Mouse (Mus musculus) MEL (cell line): Measurements from ENCODE around the gene Tmem50b. TPM values are rescaled to one million over a fixed set of nuclear protein-coding genes. Genes with fewer than 3 reads are reported as not detected.

Experiments
- DNase-seq: peaks from one replicate; pipeline ENCODE4 v3.0.0; 2011; ENCODE audit warnings: low read depth, low spot score
- H3K27ac ChIP-seq: 2 replicates; pipeline ENCODE4 v1.5.1; 2012; ENCODE audit warnings: low read depth, mild to moderate bottlenecking, control low read depth, low read length, moderate library complexity; ENCODE audit not compliant: control insufficient read depth
- H3K27me3 ChIP-seq, 2 experiments: fragments of 150-350 bp in 1 of 2; sonication (generic) in 1 of 2; 2 replicates each; pipeline ENCODE4 v1.6.1; 2012; ENCODE audit warnings: low read length in 2 of 2, mild to moderate bottlenecking in 2 of 2, improper control_type of control experiment in 1 of 2, moderate library complexity in 1 of 2; ENCODE audit not compliant: insufficient read depth in 2 of 2, control insufficient read depth in 1 of 2
- H3K36me3 ChIP-seq, 2 experiments: 2 replicates each; pipeline ENCODE4 v1.6.1; 2012 to 2014; ENCODE audit warnings: low read length in 2 of 2, improper control_type of control experiment in 1 of 2, inconsistent platforms in 1 of 2, mild to moderate bottlenecking in 1 of 2; ENCODE audit not compliant: insufficient read depth in 2 of 2, control insufficient read depth in 1 of 2
- H3K4me1 ChIP-seq, 2 experiments: fragments of 150-350 bp in 1 of 2; sonication (generic) in 1 of 2; 2 replicates each; pipeline ENCODE4 v1.6.1; 2012; ENCODE audit warnings: low read length in 2 of 2, improper control_type of control experiment in 1 of 2, mild to moderate bottlenecking in 1 of 2; ENCODE audit not compliant: insufficient read depth in 2 of 2, control insufficient read depth in 1 of 2
- H3K4me3 ChIP-seq, 2 experiments: fragments of 150-350 bp in 1 of 2; sonication (generic) in 1 of 2; 2 replicates each; pipeline ENCODE4 v1.5.1; 2012; ENCODE audit warnings: low read depth in 2 of 2, low read length in 2 of 2, mild to moderate bottlenecking in 2 of 2, moderate library complexity in 2 of 2, control low read depth in 1 of 2, improper control_type of control experiment in 1 of 2; ENCODE audit not compliant: control insufficient read depth in 1 of 2, insufficient read depth in 1 of 2
- H3K79me2 ChIP-seq: 2 replicates; pipeline ENCODE4 v1.6.1; 2012; ENCODE audit warnings: mild to moderate bottlenecking, low read length, moderate library complexity; ENCODE audit not compliant: control insufficient read depth, poor library complexity, insufficient read depth
- H3K9ac ChIP-seq: 2 replicates; pipeline ENCODE4 v1.6.1; 2012; ENCODE audit warnings: low read depth, mild to moderate bottlenecking, control low read depth, low read length, moderate library complexity; ENCODE audit not compliant: control insufficient read depth, poor library complexity, severe bottlenecking
- H3K9me3 ChIP-seq: fragments of 150-350 bp; sonication (generic); replicated peaks from 2 replicates; pipeline ENCODE4 v1.6.1; 2012; ENCODE audit warnings: mild to moderate bottlenecking, low read length, improper control_type of control experiment, moderate library complexity; ENCODE audit not compliant: insufficient read depth
- BHLHE40 ChIP-seq: IDR thresholded peaks from 2 replicates; pipeline ENCODE4 v1.6.1; 2012; ENCODE audit warnings: low read depth, mild to moderate bottlenecking, inconsistent platforms, low read length, improper control_type of control experiment, borderline replicate concordance
- CHD1 ChIP-seq: IDR thresholded peaks from 2 replicates; pipeline ENCODE4 v1.6.1; 2012; ENCODE audit warnings: low read depth, mild to moderate bottlenecking, inconsistent platforms, low read length, improper control_type of control experiment
- CHD2 ChIP-seq: IDR thresholded peaks from 2 replicates; pipeline ENCODE4 v1.6.1; 2011; ENCODE audit warnings: low read length, improper control_type of control experiment
- CTCF ChIP-seq, 3 experiments: IDR thresholded peaks in 2 of 3; conservative IDR thresholded peaks in 1 of 3; 2 replicates each; pipeline ENCODE4 v1.5.1; 2011 to 2012; ENCODE audit warnings: low read length in 3 of 3, low read depth in 2 of 3, mild to moderate bottlenecking in 2 of 3, improper control_type of control experiment in 1 of 3, inconsistent platforms in 1 of 3, mixed read lengths in 1 of 3, moderate library complexity in 1 of 3; ENCODE audit not compliant: control insufficient read depth in 1 of 3, insufficient read depth in 1 of 3, poor library complexity in 1 of 3, severe bottlenecking in 1 of 3
- E2F4 ChIP-seq: IDR thresholded peaks from 2 replicates; pipeline ENCODE4 v1.6.1; 2011; ENCODE audit warnings: low read depth, low read length, improper control_type of control experiment, borderline replicate concordance
- ELF1 ChIP-seq: IDR thresholded peaks from 2 replicates; pipeline ENCODE4 v1.6.1; 2014; ENCODE audit warnings: low read depth, mild to moderate bottlenecking, inconsistent platforms, low read length, improper control_type of control experiment, moderate library complexity
- EP300 ChIP-seq, 2 experiments: IDR thresholded peaks; 2 replicates each; pipeline ENCODE4 v1.6.1; 2011; ENCODE audit warnings: improper control_type of control experiment in 2 of 2, low read length in 2 of 2, low read depth in 1 of 2, mild to moderate bottlenecking in 1 of 2
- ETS1 ChIP-seq: IDR thresholded peaks from 2 replicates; pipeline ENCODE4 v1.6.1; 2012; ENCODE audit warnings: low read depth, mild to moderate bottlenecking, inconsistent platforms, low read length, improper control_type of control experiment, moderate library complexity
- GATA1 ChIP-seq: IDR thresholded peaks from 2 replicates; pipeline ENCODE4 v1.6.1; 2011; ENCODE audit warnings: low read depth, low read length, improper control_type of control experiment
- HCFC1 ChIP-seq: IDR thresholded peaks from 2 replicates; pipeline ENCODE4 v1.6.1; 2012; ENCODE audit warnings: low read depth, mild to moderate bottlenecking, inconsistent platforms, low read length, improper control_type of control experiment, moderate library complexity
- JUND ChIP-seq: IDR thresholded peaks from 2 replicates; pipeline ENCODE4 v1.6.1; 2011; ENCODE audit warnings: low read depth, mild to moderate bottlenecking, improper control_type of control experiment, low read length
- KAT2A ChIP-seq: conservative IDR thresholded peaks from 2 replicates; pipeline ENCODE4 v1.6.1; 2012; ENCODE audit warnings: low read depth, low read length, improper control_type of control experiment, inconsistent platforms
- MAFK ChIP-seq: IDR thresholded peaks from 2 replicates; pipeline ENCODE4 v1.6.1; 2011; ENCODE audit warnings: low read depth, mild to moderate bottlenecking, low read length, improper control_type of control experiment, borderline replicate concordance
- MAX ChIP-seq: IDR thresholded peaks from 2 replicates; pipeline ENCODE4 v1.6.1; 2011; ENCODE audit warnings: low read length, improper control_type of control experiment
- MAZ ChIP-seq: IDR thresholded peaks from 2 replicates; pipeline ENCODE4 v1.6.1; 2012; ENCODE audit warnings: low read depth, mild to moderate bottlenecking, inconsistent platforms, low read length, improper control_type of control experiment
- MEF2A ChIP-seq: IDR thresholded peaks from 2 replicates; pipeline ENCODE4 v1.6.1; 2014; ENCODE audit warnings: low read depth, mild to moderate bottlenecking, inconsistent platforms, low read length, improper control_type of control experiment; ENCODE audit not compliant: poor library complexity, insufficient replicate concordance, severe bottlenecking; ENCODE audit errors: extremely low read depth
- MXI1 ChIP-seq: IDR thresholded peaks from 2 replicates; pipeline ENCODE4 v1.6.1; 2011; ENCODE audit warnings: mild to moderate bottlenecking, low read depth, low read length, improper control_type of control experiment
- MYB ChIP-seq: IDR thresholded peaks from 2 replicates; pipeline ENCODE4 v1.6.1; 2011; ENCODE audit warnings: mild to moderate bottlenecking, low read depth, low read length, improper control_type of control experiment
- MYC ChIP-seq: IDR thresholded peaks from 2 replicates; pipeline ENCODE4 v1.6.1; 2011; ENCODE audit warnings: low read depth, mild to moderate bottlenecking, low read length, improper control_type of control experiment, moderate library complexity
- NRF1 ChIP-seq: IDR thresholded peaks from 2 replicates; pipeline ENCODE4 v1.6.1; 2014; ENCODE audit warnings: low read depth, mild to moderate bottlenecking, inconsistent platforms, low read length, improper control_type of control experiment, moderate library complexity; ENCODE audit not compliant: poor library complexity, insufficient read depth, severe bottlenecking
- POLR2A ChIP-seq, 2 experiments: IDR thresholded peaks; 2 replicates each; pipeline ENCODE4 v1.6.1; 2011 to 2012; ENCODE audit warnings: low read length in 2 of 2, mild to moderate bottlenecking in 2 of 2, control low read depth in 1 of 2, improper control_type of control experiment in 1 of 2, low read depth in 1 of 2, moderate library complexity in 1 of 2; ENCODE audit not compliant: control insufficient read depth in 1 of 2, insufficient read depth in 1 of 2, poor library complexity in 1 of 2
- POLR2AphosphoS2 ChIP-seq: IDR thresholded peaks from 2 replicates; pipeline ENCODE4 v1.6.1; 2011; ENCODE audit warnings: low read length, improper control_type of control experiment
- POLR2AphosphoS5 ChIP-seq: IDR thresholded peaks from 2 replicates; pipeline ENCODE4 v1.6.1; 2012; ENCODE audit warnings: low read depth, borderline replicate concordance, mild to moderate bottlenecking, inconsistent platforms, low read length, moderate library complexity, mixed read lengths
- RAD21 ChIP-seq: IDR thresholded peaks from 2 replicates; pipeline ENCODE4 v1.6.1; 2011; ENCODE audit warnings: mild to moderate bottlenecking, low read depth, low read length, improper control_type of control experiment
- RCOR1 ChIP-seq: IDR thresholded peaks from 2 replicates; pipeline ENCODE4 v1.6.1; 2012; ENCODE audit warnings: low read depth, mild to moderate bottlenecking, inconsistent platforms, low read length, improper control_type of control experiment
- SIN3A ChIP-seq: IDR thresholded peaks from 2 replicates; pipeline ENCODE4 v1.6.1; 2012; ENCODE audit warnings: low read length, improper control_type of control experiment, inconsistent platforms
- SMC3 ChIP-seq: IDR thresholded peaks from 2 replicates; pipeline ENCODE4 v1.6.1; 2011; ENCODE audit warnings: low read depth, low read length, improper control_type of control experiment
- TAL1 ChIP-seq: IDR thresholded peaks from 2 replicates; pipeline ENCODE4 v1.6.1; 2012; ENCODE audit warnings: mild to moderate bottlenecking, inconsistent platforms, low read length, moderate library complexity, mixed read lengths
- TBP ChIP-seq: IDR thresholded peaks from 2 replicates; pipeline ENCODE4 v1.8.0; 2011; ENCODE audit warnings: low read depth, low read length, improper control_type of control experiment
- TCF12 ChIP-seq: IDR thresholded peaks from 2 replicates; pipeline ENCODE4 v1.6.1; 2014; ENCODE audit warnings: low read depth, mild to moderate bottlenecking, inconsistent platforms, low read length, improper control_type of control experiment, moderate library complexity
- UBTF ChIP-seq: IDR thresholded peaks from 2 replicates; pipeline ENCODE4 v1.6.1; 2012; ENCODE audit warnings: low read depth, mild to moderate bottlenecking, inconsistent platforms, low read length, improper control_type of control experiment, moderate library complexity, borderline replicate concordance; ENCODE audit not compliant: insufficient read depth
- USF1 ChIP-seq: IDR thresholded peaks from 2 replicates; pipeline ENCODE4 v1.6.1; 2014; ENCODE audit warnings: low read depth, mild to moderate bottlenecking, inconsistent platforms, low read length, improper control_type of control experiment, moderate library complexity
- USF2 ChIP-seq, 2 experiments: IDR thresholded peaks; 2 replicates each; pipeline ENCODE4 v1.6.1; 2011 to 2012; ENCODE audit warnings: improper control_type of control experiment in 2 of 2, low read length in 2 of 2, borderline replicate concordance in 1 of 2, inconsistent platforms in 1 of 2, low read depth in 1 of 2, mild to moderate bottlenecking in 1 of 2; ENCODE audit not compliant: insufficient read depth in 1 of 2
- ZC3H11A ChIP-seq: IDR thresholded peaks from 2 replicates; pipeline ENCODE4 v1.6.1; 2012; ENCODE audit warnings: low read depth, mild to moderate bottlenecking, inconsistent platforms, low read length, improper control_type of control experiment
- ZKSCAN1 ChIP-seq: IDR thresholded peaks from 2 replicates; pipeline ENCODE4 v1.6.1; 2012; ENCODE audit warnings: low read depth, mild to moderate bottlenecking, inconsistent platforms, low read length, improper control_type of control experiment, moderate library complexity
- ZMIZ1 ChIP-seq: IDR thresholded peaks from 2 replicates; pipeline ENCODE4 v1.6.1; 2012; ENCODE audit warnings: low read depth, mild to moderate bottlenecking, inconsistent platforms, low read length, improper control_type of control experiment, moderate library complexity
- ZNF384 ChIP-seq: IDR thresholded peaks from 2 replicates; pipeline ENCODE4 v1.6.1; 2012; ENCODE audit warnings: low read depth, mild to moderate bottlenecking, inconsistent platforms, low read length, improper control_type of control experiment
- polyA plus RNA-seq, 2 experiments: library from polyadenylated mRNA; stranded (reverse) in 1 of 2; unstranded in 1 of 2; fragments of >175 nt in 1 of 2; fragments of >200 nt in 1 of 2; gene quantifications; 2 replicates each; pipeline versions ENCODE4 v1.2.1 to v1.2.4; 2012; ENCODE audit warnings: low replicate concordance in 2 of 2, low read depth in 1 of 2; ENCODE audit not compliant: insufficient read length in 2 of 2, insufficient read depth in 1 of 2, missing spikeins in 1 of 2
- total RNA-seq: library from RNA; depleted of rRNA; stranded (reverse); fragments of 300-350 nt; gene quantifications from 2 replicates; pipeline ENCODE4 v1.2.3, GENCODE M21; 2012; rRNA removed

The Tmem50b gene
- 2.6 and 2.9 TPM in 2 replicates for total RNA-seq
- polyA plus RNA-seq: 1 to 10 TPM in 1 of 2 experiments, not detected in 1; 9.5 TPM

GRCm38 (mm10) chr16:91597672-91598010 is at the start of gene Tmem50b:
TSS of gene Tmem50b (minus strand) at chr16:91597800.
- H3K27me3 ChIP-seq: no peaks in the 10 kb centered on the region
- H3K4me3 ChIP-seq: peak within 1 kb of the TSS; percentile 55 to 89
- no peaks in the 10 kb centered on the region for H3K36me3 ChIP-seq
- peak within 1 kb of the TSS; percentile 33 for H3K27ac ChIP-seq
- no peaks in the 10 kb centered on the region for H3K9me3 ChIP-seq
- H3K79me2 ChIP-seq: no peaks in the 10 kb centered on the region; the same call in 1 of the 2 replicates
- peak within 1 kb of the TSS; percentile 71 for H3K9ac ChIP-seq
- peak; percentile 97 for DNase-seq
- H3K4me1 ChIP-seq: no peaks in the 10 kb centered on the region
- TF ChIP-seq TBP (no peak), RAD21 (no peak), SMC3 (no peak), MXI1 (peak; percentile 51; the same call in 1 of the 2 replicates), ZC3H11A (no peak), POLR2AphosphoS2 (no peak), ZMIZ1 (no peak), MEF2A (no peak), ZNF384 (no peak), SIN3A (peak; percentile 6; the same call in 1 of the 2 replicates), MYB (no peak), EP300 (IDR thresholded peaks at IDR 0.05; ENCODE audit: low read depth in 1 of 2, low read length in 2 of 2) (no peak), MYC (no peak), POLR2AphosphoS5 (no peak), CTCF (IDR thresholded peaks at IDR 0.05 in 2 of 3, conservative IDR thresholded peaks at IDR 0.05 in 1 of 3; ENCODE audit: control insufficient read depth in 1 of 3, insufficient read depth in 1 of 3, low read depth in 2 of 3, low read length in 3 of 3, poor library complexity in 1 of 3, severe bottlenecking in 1 of 3) (no peak), USF2 (IDR thresholded peaks at IDR 0.05; ENCODE audit: borderline replicate concordance in 1 of 2, insufficient read depth in 1 of 2, low read depth in 1 of 2, low read length in 2 of 2) (no peak), RCOR1 (peak; percentile 24; the same call in 1 of the 2 replicates), CHD1 (no peak), HCFC1 (peak; percentile 44; the same call in 1 of the 2 replicates), ZKSCAN1 (no peak), MAZ (peak; percentile 6; the same call in 1 of the 2 replicates), POLR2A (IDR thresholded peaks at IDR 0.05; ENCODE audit: control insufficient read depth in 1 of 2, insufficient read depth in 1 of 2, low read depth in 1 of 2, low read length in 2 of 2, poor library complexity in 1 of 2) (no peak), CHD2 (no peak), MAX (no peak), TCF12 (0 out of 2 replicates have a peak, but pooled peaks have one; percentile 20), BHLHE40 (no peak), E2F4 (no peak), ELF1 (peak; percentile 48; the same call in 1 of the 2 replicates), GATA1 (no peak), JUND (no peak), MAFK (no peak), KAT2A (no peak), USF1 (peak; percentile 48; the same call in 1 of the 2 replicates), TAL1 (no peak), NRF1 (0 out of 2 replicates have a peak, but pooled peaks have one; percentile 48), ETS1 (no peak), UBTF (0 out of 2 replicates have a peak, but pooled peaks have one; percentile 29)
